Mouse (Mus musculus): ENCODE measurements at regions not wholly inside any gene's neighbourhood (a gene's known extent, or its start where the extent isn't known, plus 50 kb on each side); places are given as distances from the start of the nearest gene placed in this dataset.

- no peak for TF ChIP-seq GATA4 (IDR thresholded peaks at IDR 0.05; ENCODE audit: insufficient replicate concordance, low read length)
Measured at GRCm38 (mm10) chr5:47528671-47529070, 454.3 kb upstream of the Slit2 start.

DNA sequence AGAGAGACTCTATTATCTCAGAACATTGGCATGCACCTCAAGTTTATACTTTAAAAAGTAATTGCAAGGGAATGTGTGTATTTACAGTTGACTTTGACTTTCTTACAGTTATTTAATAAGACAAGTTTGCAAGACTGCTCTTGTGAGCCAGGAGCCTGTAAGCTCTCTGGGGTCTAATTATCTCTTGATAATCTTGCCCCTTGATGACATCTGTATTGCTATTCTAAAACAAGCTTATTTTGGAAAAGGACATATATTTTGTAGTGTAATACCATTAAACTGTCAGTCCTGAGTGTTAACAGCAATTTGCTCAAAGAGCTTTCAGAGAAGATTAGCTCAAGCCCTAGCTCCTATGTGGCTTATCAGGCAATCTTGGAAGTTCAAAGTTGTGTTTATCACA lies 445.4 kb upstream of the Slit2 start:
- no peak for TF ChIP-seq GATA4 (IDR thresholded peaks at IDR 0.05; ENCODE audit: insufficient replicate concordance, low read length)

DNA sequence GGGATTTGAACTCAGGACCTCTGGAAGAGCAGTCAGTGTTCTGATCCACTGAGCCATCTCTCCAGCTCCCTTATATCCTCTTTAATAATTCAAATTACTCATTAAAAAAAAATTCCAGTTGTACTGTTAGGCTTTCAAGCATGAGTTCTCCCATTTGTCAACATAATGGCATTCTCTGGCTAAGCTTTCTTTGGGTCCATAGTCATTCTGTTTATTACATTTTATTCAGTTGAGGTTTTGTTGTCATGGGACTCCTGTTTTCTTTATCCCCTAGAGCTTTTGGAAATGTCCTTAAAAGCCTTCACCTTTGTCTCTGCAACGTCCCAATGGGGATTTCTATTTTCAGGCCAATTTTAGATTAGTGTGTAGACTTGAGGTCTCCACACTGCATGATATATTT lies 440.7 kb upstream of the Slit2 start:
- no peak for TF ChIP-seq GATA4 (IDR thresholded peaks at IDR 0.05; ENCODE audit: insufficient replicate concordance, low read length)

- no peak for TF ChIP-seq GATA4 (IDR thresholded peaks at IDR 0.05; ENCODE audit: insufficient replicate concordance, low read length)
Measured at GRCm38 (mm10) chr5:47556717-47557116, 426.2 kb upstream of the Slit2 start.

DNA sequence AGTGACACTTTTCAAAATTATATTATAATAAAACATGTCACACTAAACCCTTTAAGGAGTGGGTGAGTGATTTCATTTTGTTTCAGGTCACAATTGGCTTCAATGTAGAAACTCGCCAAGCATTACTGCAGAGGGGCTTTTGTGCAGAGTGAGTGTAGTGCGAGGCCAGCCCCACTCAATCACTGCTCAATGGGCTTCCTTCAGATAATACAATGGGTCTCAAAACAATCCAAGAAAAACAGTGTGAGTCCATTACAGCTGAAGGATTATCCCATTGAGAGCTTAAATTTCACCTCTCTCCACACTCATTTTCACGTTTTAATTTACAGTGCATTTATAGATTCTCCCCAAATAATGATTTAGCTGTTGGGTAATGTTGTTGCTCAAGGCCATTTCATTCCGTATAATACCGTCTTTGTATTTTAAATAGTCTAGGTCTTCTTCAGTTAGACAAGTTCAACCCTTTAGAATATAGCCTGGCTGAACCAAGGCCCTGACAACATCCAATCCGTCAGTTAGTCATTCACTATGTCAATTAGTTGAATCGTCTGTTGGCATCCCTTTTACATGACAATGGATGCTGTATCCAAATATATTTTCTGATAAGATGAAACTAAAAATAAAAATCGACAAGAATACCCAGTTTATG lies 425.7 kb upstream of the Slit2 start:
- no peak for TF ChIP-seq GATA4 (IDR thresholded peaks at IDR 0.05; ENCODE audit: insufficient replicate concordance, low read length)
